Mouse (Mus musculus) stomach, postnatal 0 days (tissue): ENCODE data around the gene Lcn6.

Experiments
- CTCF ChIP-seq: IDR thresholded peaks from 2 replicates; pipeline ENCODE4 v1.5.1; 2016; ENCODE audit warnings: antibody characterized with exemption, low read depth, mild to moderate bottlenecking, moderate library complexity
- EP300 ChIP-seq: optimal IDR thresholded peaks from 2 replicates; pipeline ENCODE3; 2016; ENCODE audit warnings: antibody characterized with exemption

DNA sequence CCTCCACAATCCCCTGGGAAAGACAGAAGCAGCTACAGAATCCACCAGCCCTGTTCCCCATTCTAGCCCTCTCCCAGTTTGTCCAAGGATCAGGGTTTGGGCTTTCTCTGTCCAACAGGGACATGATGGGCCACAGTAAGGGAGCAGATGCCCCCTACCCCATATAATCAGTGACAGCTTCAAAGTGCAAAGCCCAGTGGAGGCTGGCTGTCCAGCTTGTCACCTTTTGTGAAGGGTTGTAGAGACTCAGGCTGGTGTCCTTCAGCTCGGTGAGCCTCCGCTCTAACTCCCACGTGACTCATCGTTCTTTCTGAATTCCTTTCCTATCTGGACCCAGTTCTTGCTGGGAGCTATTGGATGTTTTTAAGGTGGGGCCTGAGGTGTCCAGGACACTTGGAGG, 27.1 kb downstream of the Lcn6 start:
- no peak for TF ChIP-seq CTCF
- no peak for TF ChIP-seq EP300
